Mouse (Mus musculus) heart, postnatal 25 days (tissue): Measurements from ENCODE around the gene Csrp2. TPM values are rescaled to one million over a fixed set of nuclear protein-coding genes. Genes with fewer than 3 reads are reported as not detected.

Experiments
- DNase-seq: peaks from one replicate; pipeline ENCODE4 v3.0.0; 2022; ENCODE audit warnings: low spot score
- intact Hi-C: fragments of 180-260 bp; cut with DNase I; formaldehyde crosslinking; loops from one replicate; pipeline ENCODE4 v1.15.1; 2025
- total RNA-seq, 2 experiments: library from RNA; stranded (reverse); gene quantifications; 2 replicates each; pipeline ENCODE4 v1.2.3; 2021

Gene Csrp2
- total RNA-seq, 2 experiments from 2014 or later, result 54.6 to 60.7 TPM

- intact Hi-C loops, result no loop called here
- no peak for DNase-seq
Observed at GRCm38 (mm10) chr10:110929756-110930155, 10.2 kb downstream of the Csrp2 start.

GRCm38 (mm10) chr10:110931161-110931912 lies 11.7 kb downstream of the Csrp2 start:
- no peak for DNase-seq
- intact Hi-C loops, result no loop called here

GRCm38 (mm10) chr10:110931913-110932560 lies 12.4 kb downstream of the Csrp2 start:
- DNase-seq, result no peak
- intact Hi-C loops, result no loop called here

GRCm38 (mm10) chr10:110933584-110933983 lies 14.0 kb downstream of the Csrp2 start:
- intact Hi-C loops, result loop anchor here (1.0 kb wide), 1 partner anchor 9 kb away; no protein-coding TSS in a partner anchor
- DNase-seq, result no peak

GRCm38 (mm10) chr10:110935081-110935480 lies 15.5 kb downstream of the Csrp2 start:
- intact Hi-C loops, result no loop called here
- no peak for DNase-seq

- DNase-seq, result no peak
- intact Hi-C loops, result no loop called here
Observed at GRCm38 (mm10) chr10:110935669-110936068, 16.1 kb downstream of the Csrp2 start.

- DNase-seq, result no peak
- intact Hi-C loops, result no loop called here
Observed at GRCm38 (mm10) chr10:110938361-110938760, 18.8 kb downstream of the Csrp2 start.

GRCm38 (mm10) chr10:110938841-110939549 lies 19.4 kb downstream of the Csrp2 start:
- intact Hi-C loops, result no loop called here
- no peak for DNase-seq

GRCm38 (mm10) chr10:110939717-110940116 lies 20.1 kb downstream of the Csrp2 start:
- intact Hi-C loops, result loop anchor here (10.0 kb wide), 1 partner anchor 145 kb away; no protein-coding TSS in a partner anchor
- DNase-seq, result no peak

- intact Hi-C loops, result loop anchor here (10.0 kb wide), 1 partner anchor 146 kb away; no protein-coding TSS in a partner anchor
- DNase-seq, result no peak
Observed at GRCm38 (mm10) chr10:110940740-110941398, 21.3 kb downstream of the Csrp2 start.

GRCm38 (mm10) chr10:110941968-110942367 lies 22.4 kb downstream of the Csrp2 start:
- intact Hi-C loops, result loop anchor here (1.0 to 10.0 kb wide), 2 partner anchors 9 to 147 kb away; no protein-coding TSS in a partner anchor
- no peak for DNase-seq

- no peak for DNase-seq
- intact Hi-C loops, result loop anchor here (1.0 to 10.0 kb wide), 2 partner anchors 10 to 148 kb away; no protein-coding TSS in a partner anchor
Observed at GRCm38 (mm10) chr10:110942806-110943205, 23.2 kb downstream of the Csrp2 start.

- intact Hi-C loops, result loop anchor here (10.0 kb wide), 1 partner anchor 149 kb away; no protein-coding TSS in a partner anchor
- DNase-seq, result no peak
Observed at GRCm38 (mm10) chr10:110944175-110944574, 24.6 kb downstream of the Csrp2 start.

GRCm38 (mm10) chr10:110945966-110946365 lies 26.4 kb downstream of the Csrp2 start:
- no peak for DNase-seq
- intact Hi-C loops, result loop anchor here (10.0 kb wide), 1 partner anchor 151 kb away; no protein-coding TSS in a partner anchor

GRCm38 (mm10) chr10:110947574-110947973 lies 28.0 kb downstream of the Csrp2 start:
- DNase-seq, result no peak
- intact Hi-C loops, result loop anchor here (10.0 kb wide), 1 partner anchor 153 kb away; no protein-coding TSS in a partner anchor

GRCm38 (mm10) chr10:110951112-110951511 lies 31.5 kb downstream of the Csrp2 start:
- DNase-seq, result no peak
- intact Hi-C loops, result no loop called here

- intact Hi-C loops, result no loop called here
- DNase-seq, result no peak
Observed at GRCm38 (mm10) chr10:110951748-110952147, 32.2 kb downstream of the Csrp2 start.

- DNase-seq, result no peak
- intact Hi-C loops, result no loop called here
Observed at GRCm38 (mm10) chr10:110952271-110952670, 32.7 kb downstream of the Csrp2 start.

- DNase-seq, result peak; percentile 78
- intact Hi-C loops, result no loop called here
Observed at GRCm38 (mm10) chr10:110952937-110953451, 33.4 kb downstream of the Csrp2 start.
